Mouse (Mus musculus) limb, embryonic 11.5 days (tissue): ENCODE results near the gene Omp. TPM values are rescaled to one million over a fixed set of nuclear protein-coding genes. Genes with fewer than 3 reads are reported as not detected.

Experiments used
- ATAC-seq: fragments of 200-750 bp; cut with Nextera tagmentation; 2 replicates; pipeline ENCODE4 v1.8.0; 2017; ENCODE audit warnings: low read depth; ENCODE audit not compliant: insufficient number of reproducible peaks, low FRiP score, low TSS enrichment
- DNase-seq: peaks from one replicate; pipeline ENCODE4 v3.0.0-alpha.2; 2015; ENCODE audit warnings: low spot score
- H3K27ac ChIP-seq: fragments of 300-500 bp; sonication (generic); replicated peaks from 2 replicates; pipeline ENCODE4 v1.5.1; 2014; ENCODE audit warnings: low read depth, mild to moderate bottlenecking, low read length
- H3K27me3 ChIP-seq: fragments of 300-500 bp; sonication (generic); 2 replicates; pipeline ENCODE4 v1.6.1; 2014; ENCODE audit warnings: mild to moderate bottlenecking, low read length, mixed read lengths; ENCODE audit not compliant: control insufficient read depth, insufficient read depth
- H3K36me3 ChIP-seq: fragments of 300-500 bp; sonication (generic); 2 replicates; pipeline ENCODE4 v1.6.1; 2014; ENCODE audit warnings: mild to moderate bottlenecking, low read length, moderate library complexity, mixed read lengths; ENCODE audit not compliant: control insufficient read depth, insufficient read depth
- H3K4me1 ChIP-seq: fragments of 300-500 bp; sonication (generic); 2 replicates; pipeline ENCODE4 v1.6.1; 2014; ENCODE audit warnings: low read length, mixed read lengths; ENCODE audit not compliant: control insufficient read depth, insufficient read depth
- H3K4me2 ChIP-seq: fragments of 300-500 bp; sonication (generic); 2 replicates; pipeline ENCODE4 v1.6.1; 2014; ENCODE audit warnings: low read depth, mild to moderate bottlenecking, moderate library complexity; ENCODE audit not compliant: severe bottlenecking
- H3K4me3 ChIP-seq: fragments of 300-500 bp; sonication (generic); 2 replicates; pipeline ENCODE4 v1.5.1; 2014; ENCODE audit warnings: low read depth, low read length
- H3K9ac ChIP-seq: fragments of 300-500 bp; sonication (generic); 2 replicates; pipeline ENCODE4 v1.6.1; 2014; ENCODE audit warnings: mild to moderate bottlenecking, low read length
- H3K9me3 ChIP-seq: fragments of 300-500 bp; sonication (generic); 2 replicates; pipeline ENCODE4 v1.6.1; 2016; ENCODE audit warnings: low read length; ENCODE audit not compliant: control insufficient read depth
- WGBS: fragments of 180-500 bp; shearing (Covaris S2); extraction: QIAGEN DNeasy Blood & Tissue Kit; methylation state at CpG from one replicate; pipeline ENCODE4 v1.1.7; 2014; 5-methylcytosine and 5-hydroxymethylcytosine counted together
- polyA plus RNA-seq: library from polyadenylated mRNA; unstranded; fragments of >200 nt; fragmentation: Nextera tagmentation; extraction: Ambion mirVana; gene quantifications from 2 replicates; pipeline ENCODE4 v1.2.1, GENCODE M21; 2014

Omp gene
- polyA plus RNA-seq, 1 experiment from 2014 or later, result 0.20 TPM

- DNase-seq (no peak), ATAC-seq (no peak)
- Histone ChIP-seq H3K4me1 (peaks cover 14% of the 10 kb centered on the region), H3K27ac (no peak overlapping the region), H3K27me3 (no peaks in the 10 kb centered on the region), H3K9ac (no peak overlapping the region), H3K4me2 (no peak overlapping the region), H3K4me3 (no peak overlapping the region), H3K9me3 (no peaks in the 10 kb centered on the region), H3K36me3 (no peaks in the 10 kb centered on the region)
- 70% methylated on average over 4 of the region's 4 CpGs for WGBS
These were observed 29.8 kb upstream of the Omp start for GRCm38 (mm10) chr7:98174883-98175755.

GRCm38 (mm10) chr7:98173408-98173807, 28.1 kb upstream of the Omp start:
- Histone ChIP-seq H3K9ac (no peak overlapping the region), H3K9me3 (no peaks in the 10 kb centered on the region), H3K4me3 (no peak overlapping the region), H3K4me2 (no peak overlapping the region), H3K4me1 (peaks cover 14% of the 10 kb centered on the region), H3K27me3 (no peaks in the 10 kb centered on the region), H3K36me3 (no peaks in the 10 kb centered on the region), H3K27ac (no peak overlapping the region)
- ATAC-seq (no peak), DNase-seq (no peak)
- WGBS, result 44% methylated on average over 4 of the region's 4 CpGs

DNA sequence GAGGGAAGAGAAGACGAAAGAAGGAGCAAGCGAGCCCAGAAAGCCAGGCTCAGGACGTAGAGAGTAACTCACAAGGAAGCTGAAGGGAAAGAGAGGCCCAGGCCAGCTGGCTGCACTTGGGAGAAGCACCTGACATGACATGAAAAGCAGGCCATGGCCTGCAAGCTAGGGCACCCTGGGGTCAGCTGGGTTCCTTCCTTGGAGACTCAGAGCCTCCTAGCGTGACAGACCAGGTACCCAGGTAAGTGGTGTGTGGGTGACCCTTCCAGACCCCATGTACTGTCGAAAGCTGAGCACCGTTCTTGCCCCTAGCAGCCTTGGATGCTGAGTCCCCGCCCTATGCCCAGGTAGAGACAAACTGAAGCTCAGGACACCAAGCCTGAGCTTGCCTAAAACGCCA, 27.4 kb upstream of the Omp start:
- DNase-seq (no peak), ATAC-seq (no peak)
- H3K36me3 ChIP-seq, result no peaks in the 10 kb centered on the region
- H3K4me3 ChIP-seq, result no peak overlapping the region
- H3K4me1 ChIP-seq, result peaks cover 14% of the 10 kb centered on the region
- no peaks in the 10 kb centered on the region for H3K27me3 ChIP-seq
- WGBS, result 83% methylated on average over 8 of the region's 8 CpGs
- H3K4me2 ChIP-seq, result no peak overlapping the region
- no peak overlapping the region for H3K27ac ChIP-seq
- H3K9ac ChIP-seq, result no peak overlapping the region
- H3K9me3 ChIP-seq, result no peaks in the 10 kb centered on the region

DNA sequence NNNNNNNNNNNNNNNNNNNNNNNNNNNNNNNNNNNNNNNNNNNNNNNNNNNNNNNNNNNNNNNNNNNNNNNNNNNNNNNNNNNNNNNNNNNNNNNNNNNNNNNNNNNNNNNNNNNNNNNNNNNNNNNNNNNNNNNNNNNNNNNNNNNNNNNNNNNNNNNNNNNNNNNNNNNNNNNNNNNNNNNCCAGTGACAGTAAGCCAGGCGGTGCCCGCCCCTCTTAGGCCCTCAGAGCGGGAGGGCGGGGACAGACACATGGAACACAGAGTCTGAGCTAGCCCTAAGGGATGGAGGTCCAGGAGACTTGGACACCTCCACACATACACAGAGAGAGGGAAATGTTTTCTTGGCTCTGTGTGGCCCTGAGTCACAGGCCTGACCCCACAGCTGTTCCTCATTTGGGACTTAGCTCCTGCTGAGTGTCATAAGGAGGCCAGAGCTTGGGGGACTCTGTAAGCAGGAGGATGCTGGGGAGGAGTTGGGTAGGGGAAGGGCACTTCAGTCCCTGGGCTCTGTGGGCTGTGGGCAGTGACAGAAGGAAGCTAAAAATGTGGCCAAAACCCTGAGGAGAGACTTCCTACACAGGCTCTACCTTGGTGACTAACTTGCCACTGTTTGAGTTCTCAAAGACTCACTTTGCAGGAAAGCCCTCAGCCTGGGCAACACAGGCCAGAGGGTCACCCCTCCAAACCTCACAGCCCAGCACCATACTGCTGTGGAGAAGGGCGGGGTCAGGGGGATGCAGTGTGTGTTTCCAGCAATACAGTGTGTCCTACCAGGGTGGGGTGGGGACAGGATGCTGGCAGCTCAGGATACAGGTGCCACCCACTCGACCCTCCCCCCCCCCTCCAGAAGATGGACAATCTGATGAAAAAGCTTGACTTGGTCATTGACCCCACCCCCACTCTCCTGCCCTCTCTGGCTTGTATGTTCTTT, 26.1 kb upstream of the Omp start:
- H3K4me3 ChIP-seq, result no peak overlapping the region
- no peak overlapping the region for H3K4me2 ChIP-seq
- H3K9me3 ChIP-seq, result no peaks in the 10 kb centered on the region
- H3K36me3 ChIP-seq, result no peaks in the 10 kb centered on the region
- no peaks in the 10 kb centered on the region for H3K27me3 ChIP-seq
- peaks cover 14% of the 10 kb centered on the region for H3K4me1 ChIP-seq
- DNase-seq, result peak; percentile 59
- no peak overlapping the region for H3K9ac ChIP-seq
- peak overlapping the region; percentile 72 for H3K27ac ChIP-seq
- WGBS, result 52% methylated on average over 6 of the region's 6 CpGs
- peak; percentile 61 for ATAC-seq

DNA sequence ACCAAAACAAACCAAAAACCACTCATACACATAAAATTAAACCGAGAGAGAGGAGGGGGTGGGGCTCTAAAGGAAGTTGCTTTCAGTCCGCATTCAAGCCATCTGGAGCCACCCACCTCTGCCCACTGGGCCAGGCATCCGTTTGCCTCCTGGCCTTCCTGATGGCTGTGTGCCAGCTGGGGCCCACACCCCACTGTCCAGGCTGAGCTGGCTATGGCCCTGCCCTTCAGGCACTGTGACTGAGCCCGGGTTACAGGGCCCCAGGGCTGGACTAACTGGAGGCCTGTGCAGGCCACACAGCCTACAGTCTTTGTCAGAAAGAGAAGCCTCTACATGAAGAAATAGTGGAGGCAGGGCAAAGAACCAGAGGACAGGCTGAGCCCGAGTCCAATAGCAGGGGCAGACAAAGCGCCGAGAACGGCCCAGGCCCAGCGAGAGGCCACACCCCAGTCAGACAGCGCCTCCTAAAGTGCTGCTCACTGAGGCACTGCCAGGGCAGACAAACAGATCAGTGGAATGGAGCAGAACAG, 19.8 kb upstream of the Omp start:
- H3K4me2 ChIP-seq, result no peak overlapping the region
- H3K27ac ChIP-seq, result no peak overlapping the region
- no peaks in the 10 kb centered on the region for H3K9me3 ChIP-seq
- H3K36me3 ChIP-seq, result no peaks in the 10 kb centered on the region; the same call in 1 of the 2 replicates
- no peak overlapping the region for H3K9ac ChIP-seq
- ATAC-seq (no peak), DNase-seq (no peak)
- H3K27me3 ChIP-seq, result no peaks in the 10 kb centered on the region
- no peak overlapping the region for H3K4me3 ChIP-seq
- 64% methylated on average over 10 of the region's 10 CpGs for WGBS
- H3K4me1 ChIP-seq, result peaks cover 15% of the 10 kb centered on the region

GRCm38 (mm10) chr7:98164382-98164998, 19.2 kb upstream of the Omp start:
- DNase-seq, result no peak
- no peaks in the 10 kb centered on the region for H3K9me3 ChIP-seq
- no peak for ATAC-seq
- no peaks in the 10 kb centered on the region for H3K27me3 ChIP-seq
- peaks cover 16% of the 10 kb centered on the region for H3K4me1 ChIP-seq
- H3K27ac ChIP-seq, result no peak overlapping the region
- H3K4me3 ChIP-seq, result no peak overlapping the region
- 86% methylated on average over 9 of the region's 9 CpGs for WGBS
- no peaks in the 10 kb centered on the region; the same call in 1 of the 2 replicates for H3K36me3 ChIP-seq
- H3K9ac ChIP-seq, result no peak overlapping the region
- no peak overlapping the region for H3K4me2 ChIP-seq

- DNase-seq (no peak), ATAC-seq (no peak)
- WGBS, result 54% methylated on average over 3 of the region's 3 CpGs
- Histone ChIP-seq H3K9ac (no peak overlapping the region), H3K9me3 (no peaks in the 10 kb centered on the region), H3K4me1 (peaks cover 16% of the 10 kb centered on the region), H3K4me3 (no peak overlapping the region), H3K27me3 (no peaks in the 10 kb centered on the region), H3K27ac (no peak overlapping the region), H3K36me3 (no peaks in the 10 kb centered on the region; the same call in 1 of the 2 replicates), H3K4me2 (no peak overlapping the region)
These were observed 18.4 kb upstream of the Omp start for GRCm38 (mm10) chr7:98163700-98164099.

DNA sequence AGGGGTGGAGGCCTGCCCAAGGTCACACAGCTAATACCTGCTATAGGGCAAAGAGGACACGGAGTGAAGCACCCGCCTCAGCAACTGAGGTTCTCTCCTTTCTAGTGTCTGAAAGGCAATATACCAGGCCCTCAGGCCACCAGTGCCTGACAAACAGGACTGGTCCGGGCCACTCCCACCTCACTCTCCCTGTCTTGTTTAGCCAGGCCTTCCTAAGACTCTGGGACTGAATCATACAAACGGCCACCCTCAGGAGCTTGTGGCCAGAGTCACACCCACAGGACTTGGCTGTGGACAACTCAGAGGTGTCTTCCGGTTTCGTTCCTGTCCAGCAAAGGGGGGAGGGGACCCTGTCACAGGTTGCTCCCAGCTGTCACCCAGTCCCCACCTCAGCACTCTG, 16.9 kb upstream of the Omp start:
- Histone ChIP-seq H3K9ac (no peak overlapping the region), H3K36me3 (no peaks in the 10 kb centered on the region; the same call in 1 of the 2 replicates), H3K9me3 (no peaks in the 10 kb centered on the region), H3K4me3 (no peak overlapping the region), H3K4me2 (no peak overlapping the region), H3K27ac (no peak overlapping the region), H3K27me3 (no peaks in the 10 kb centered on the region), H3K4me1 (peaks cover 16% of the 10 kb centered on the region)
- DNase-seq, result no peak
- ATAC-seq, result no peak; the same call in 1 of the 2 replicates
- WGBS, result 76% methylated on average over 6 of the region's 6 CpGs
